Mouse (Mus musculus) fat pad, adult 2 months (tissue): ENCODE results near the gene Babam2.
A peak's percentile ranks its signal among the peaks of the same experiment; 100 is the strongest.

ENCODE experiments used
- DNase-seq: peaks from one replicate; pipeline ENCODE4 v3.0.0-alpha.2; 2011; ENCODE audit warnings: low read depth, low spot score; ENCODE audit errors: extremely low read depth

Gene Babam2

DNA sequence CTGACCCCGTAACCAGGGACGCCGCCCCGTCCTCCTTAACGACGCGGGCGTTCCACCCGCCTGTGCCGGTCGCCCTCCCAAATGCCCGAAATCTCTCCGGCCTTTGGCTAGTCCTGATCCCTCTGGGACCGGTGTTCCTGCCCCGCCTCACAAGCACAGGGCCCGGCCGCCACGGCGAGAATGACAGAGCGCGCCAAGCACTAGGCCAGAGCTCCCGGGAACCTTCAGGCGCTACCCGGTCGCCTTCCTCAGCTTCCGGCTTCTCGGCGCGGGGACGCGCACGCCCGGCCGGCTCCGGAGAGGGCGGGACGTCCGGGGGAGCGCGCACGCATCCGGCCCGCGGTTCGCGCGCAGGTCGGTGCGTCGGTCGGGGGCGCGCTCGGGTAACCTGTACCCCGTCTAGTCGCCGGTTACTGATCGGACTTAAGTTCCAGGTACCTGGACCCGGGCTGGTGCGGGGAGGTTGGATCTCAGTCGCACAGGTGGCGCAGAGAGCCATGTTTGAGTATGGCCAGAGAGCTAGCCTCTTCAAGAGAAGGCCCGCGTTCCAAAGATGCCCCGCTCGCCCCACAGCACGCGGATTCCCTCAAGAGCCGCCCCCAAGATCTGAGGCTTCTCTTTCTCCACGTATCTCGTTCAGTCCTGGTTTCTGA lies at the start of gene Babam2:
TSS of gene Babam2 (plus strand) at position 41 of the 653 bp plus-strand sequence.
- no peak for DNase-seq

DNA sequence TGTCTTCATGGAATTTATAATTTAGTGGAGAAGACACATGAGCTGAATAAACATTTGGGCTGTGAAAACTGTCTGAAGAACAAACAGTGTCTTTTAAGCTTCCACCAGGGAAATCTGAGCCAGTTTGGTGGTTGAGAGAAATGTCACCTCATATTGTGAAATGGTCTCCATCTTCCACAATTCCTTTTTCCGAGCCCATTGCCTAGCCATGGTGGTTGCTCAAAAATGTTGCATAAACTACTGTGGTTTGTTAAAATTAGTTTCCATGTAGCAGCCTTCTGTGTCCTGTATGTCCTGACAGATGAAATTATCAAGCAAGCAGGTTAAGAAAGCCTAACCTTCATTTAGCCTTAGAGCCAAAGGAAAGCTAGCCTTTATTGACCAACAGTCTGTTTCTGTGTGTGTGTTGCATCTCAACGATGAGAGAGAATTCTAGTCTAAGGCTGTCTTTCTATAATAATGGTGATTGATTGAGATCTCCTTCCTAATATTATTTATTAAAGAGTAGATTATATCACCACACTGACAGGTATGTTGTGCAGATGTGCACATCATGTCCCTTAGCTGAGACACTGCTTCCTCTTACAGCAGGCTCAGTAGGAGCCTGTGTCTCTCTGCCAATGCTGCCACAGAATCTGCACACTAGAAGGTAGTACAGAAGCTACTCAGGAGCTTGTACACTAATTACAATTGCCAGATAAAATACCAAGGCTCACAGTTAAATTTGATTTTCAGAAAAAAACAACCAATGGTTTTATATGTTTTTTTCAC lies 46.8 kb upstream of the Babam2 start:
- no peak for DNase-seq

DNA sequence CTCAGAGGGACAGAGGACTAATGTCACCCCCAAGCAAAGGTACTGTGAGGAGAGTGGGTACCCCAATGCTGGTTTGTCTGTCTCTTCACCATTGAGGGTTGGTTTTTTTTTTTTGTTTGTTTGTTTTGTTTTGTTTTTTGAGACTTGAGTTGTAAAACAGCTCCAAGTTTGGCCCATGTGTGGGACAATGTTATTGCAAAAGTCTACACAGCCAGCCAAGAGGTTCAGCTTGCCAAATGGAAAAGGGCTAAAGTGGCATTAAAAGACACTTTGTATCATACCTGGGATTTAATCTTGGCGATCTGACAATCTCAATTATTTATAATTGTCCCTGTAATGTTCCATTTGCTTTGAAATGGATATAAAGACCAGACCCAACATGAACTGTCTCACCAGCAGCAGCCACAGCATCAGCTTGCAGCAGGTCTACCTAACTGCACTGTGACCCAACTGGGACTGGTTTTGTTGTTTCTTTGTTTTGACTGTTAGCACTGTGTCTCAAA lies 41.7 kb upstream of the Babam2 start:
- peak; percentile 91 for DNase-seq

DNA sequence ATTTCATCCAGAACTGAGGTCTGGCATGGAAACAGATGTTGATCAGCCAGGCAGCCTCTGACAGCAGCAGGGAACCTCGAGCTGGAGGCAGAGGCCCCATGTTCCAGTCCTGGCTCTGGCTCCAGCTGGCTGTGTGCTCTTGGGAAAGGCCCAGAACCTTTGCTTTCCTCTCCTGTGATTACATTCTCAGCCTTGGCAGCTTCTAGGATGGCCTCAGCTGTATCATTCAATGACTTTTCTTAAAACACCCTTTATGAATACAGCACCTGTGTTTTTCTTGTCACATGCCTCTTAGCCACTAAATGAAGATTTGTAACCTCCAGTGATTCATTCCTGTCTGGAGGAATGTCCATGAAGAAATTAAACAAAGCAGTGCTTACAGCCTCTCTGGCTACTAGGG lies 31.3 kb upstream of the Babam2 start:
- no peak for DNase-seq

DNA sequence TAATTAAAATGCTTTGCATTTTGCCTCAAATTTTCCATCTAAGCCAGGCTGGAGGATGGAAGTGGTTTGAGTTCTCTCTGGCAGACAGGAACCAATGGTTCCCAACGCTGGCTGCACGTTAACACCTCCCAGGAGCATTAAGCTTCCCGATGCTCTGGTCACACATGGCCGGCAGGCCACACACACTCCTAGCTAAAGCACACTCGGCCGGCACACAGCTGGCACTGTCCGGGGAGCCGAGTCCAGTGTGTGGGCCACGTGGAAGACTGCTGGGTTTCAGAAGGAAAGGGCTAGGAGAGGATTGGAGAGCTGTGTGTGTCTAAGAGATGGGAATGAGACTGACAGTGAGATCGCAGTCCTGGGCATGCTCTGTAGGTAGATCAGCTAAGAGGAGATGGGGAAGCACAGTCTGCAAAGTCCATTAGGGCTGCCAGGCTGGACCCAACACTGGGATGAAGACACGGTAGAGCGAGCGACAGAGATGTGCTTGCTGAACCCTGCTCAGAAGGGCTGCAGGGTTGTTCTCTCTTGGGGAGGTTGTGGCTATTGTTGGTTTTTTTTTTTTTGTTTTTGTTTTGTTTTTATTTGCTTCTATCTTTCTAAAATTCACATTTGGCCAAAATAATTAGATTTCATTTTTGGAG lies 29.0 kb upstream of the Babam2 start:
- no peak for DNase-seq

DNA sequence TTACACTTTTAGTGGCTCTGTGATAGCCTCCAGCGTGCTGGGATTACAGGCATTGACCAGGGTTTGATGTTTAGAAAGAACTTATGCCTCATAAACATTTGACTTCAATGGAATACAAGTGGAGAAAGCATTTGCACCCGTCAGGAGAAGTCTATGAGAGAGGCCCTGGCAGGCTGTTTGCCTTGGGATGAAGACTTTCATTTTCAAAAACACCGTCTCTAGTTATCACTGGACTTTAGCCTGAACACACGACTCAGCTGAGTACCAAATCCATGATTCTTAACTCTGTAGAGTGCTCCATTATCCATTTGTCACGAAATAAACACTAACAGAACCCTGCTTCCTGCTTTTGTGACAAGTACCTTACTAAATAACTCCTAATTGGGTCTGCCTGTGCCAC lies 27.5 kb upstream of the Babam2 start:
- no peak for DNase-seq

DNA sequence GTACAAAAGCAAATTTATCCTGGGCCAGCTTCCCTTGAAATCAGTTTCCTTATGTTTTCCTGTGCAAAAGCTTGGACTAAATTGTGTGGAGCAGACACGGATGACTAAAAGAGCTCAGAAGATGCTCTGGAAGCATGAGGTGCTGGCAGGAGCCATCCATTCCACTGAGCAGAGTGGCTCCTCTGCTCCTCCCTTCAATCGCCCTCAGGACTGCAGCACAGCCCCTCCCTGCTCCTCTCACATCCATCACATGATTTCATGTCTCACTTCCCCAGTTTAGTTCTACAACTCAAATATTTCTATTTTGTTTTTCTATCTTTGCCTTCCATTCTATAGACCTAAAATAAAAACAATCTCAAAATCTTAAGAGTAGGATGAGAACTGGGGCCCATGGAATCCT lies 26.3 kb upstream of the Babam2 start:
- DNase-seq = no peak

DNA sequence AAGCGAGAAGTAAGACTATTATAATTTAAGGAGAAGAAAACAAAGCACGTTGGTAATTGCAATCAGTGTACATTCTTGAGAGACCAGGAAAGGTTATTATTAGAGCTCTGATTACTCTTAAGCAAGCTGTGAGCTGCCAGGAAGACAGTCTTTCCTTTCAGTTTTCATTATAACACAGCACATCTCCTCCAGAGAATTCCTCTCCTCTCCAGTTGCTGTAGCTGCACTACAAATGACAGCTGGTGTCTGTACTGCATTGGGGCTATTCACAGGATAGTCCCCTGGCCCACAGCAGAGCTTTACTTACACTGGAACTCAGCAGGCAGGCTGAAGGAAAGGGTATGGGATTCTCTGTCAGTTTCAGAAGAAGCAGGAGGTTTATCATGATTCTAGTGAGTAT lies 24.1 kb upstream of the Babam2 start:
- DNase-seq = no peak

DNA sequence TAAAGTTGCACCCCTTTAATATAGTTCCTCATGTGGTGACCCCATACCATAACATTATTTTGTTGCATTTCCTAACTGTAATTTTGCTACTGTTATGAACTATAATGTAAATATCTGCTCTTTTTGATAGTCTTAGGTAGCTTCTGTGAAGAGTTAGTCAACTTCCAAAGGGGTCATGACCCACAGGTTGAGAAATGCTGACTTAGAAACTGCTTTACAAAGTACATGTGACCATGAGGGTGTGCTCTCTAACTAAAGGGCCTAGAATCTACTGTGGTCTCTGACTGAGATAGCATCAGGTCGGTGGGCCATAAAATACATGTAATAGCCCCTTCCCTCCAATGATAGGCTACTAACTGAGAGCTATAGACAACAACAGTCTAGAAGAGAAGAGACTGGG lies 19.5 kb upstream of the Babam2 start:
- DNase-seq = no peak

DNA sequence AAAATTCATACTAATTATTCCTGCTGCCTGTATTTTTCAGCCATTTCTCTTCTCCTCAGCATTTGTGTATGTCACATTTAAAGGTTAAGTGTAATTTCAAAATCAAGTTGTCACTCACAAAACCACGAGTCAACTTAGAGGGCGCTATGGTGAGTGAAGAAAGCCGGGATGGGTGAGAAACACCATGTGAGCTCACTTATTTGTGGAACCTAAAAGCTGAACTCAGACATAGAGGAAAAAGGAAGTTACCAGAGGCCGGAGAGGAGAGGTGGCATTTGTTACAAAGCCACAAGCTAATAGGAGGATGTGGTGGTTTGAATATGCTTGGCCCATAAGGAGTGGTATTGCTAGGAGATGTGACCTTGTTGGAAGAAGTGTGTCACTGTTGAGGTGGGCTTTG lies 17.3 kb upstream of the Babam2 start:
- no peak for DNase-seq

DNA sequence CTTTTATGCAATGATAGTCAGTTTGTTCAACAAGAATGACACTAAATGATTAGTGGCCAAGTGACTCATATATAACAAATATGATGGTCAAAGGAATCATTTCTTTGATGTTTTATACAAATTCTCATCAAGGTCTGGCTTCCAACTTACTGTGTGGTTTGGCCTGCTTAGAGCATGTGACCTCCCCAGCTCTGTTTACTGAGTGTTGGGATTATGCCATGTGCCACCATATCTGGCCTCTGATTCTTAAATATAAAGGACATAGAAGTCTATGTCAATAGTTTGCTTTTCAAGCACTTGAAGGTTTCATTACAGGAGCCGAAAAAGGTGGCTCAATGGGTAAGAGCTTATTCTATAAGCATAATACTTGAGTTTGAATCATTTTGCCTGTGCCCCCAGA lies 15.2 kb upstream of the Babam2 start:
- DNase-seq = no peak

DNA sequence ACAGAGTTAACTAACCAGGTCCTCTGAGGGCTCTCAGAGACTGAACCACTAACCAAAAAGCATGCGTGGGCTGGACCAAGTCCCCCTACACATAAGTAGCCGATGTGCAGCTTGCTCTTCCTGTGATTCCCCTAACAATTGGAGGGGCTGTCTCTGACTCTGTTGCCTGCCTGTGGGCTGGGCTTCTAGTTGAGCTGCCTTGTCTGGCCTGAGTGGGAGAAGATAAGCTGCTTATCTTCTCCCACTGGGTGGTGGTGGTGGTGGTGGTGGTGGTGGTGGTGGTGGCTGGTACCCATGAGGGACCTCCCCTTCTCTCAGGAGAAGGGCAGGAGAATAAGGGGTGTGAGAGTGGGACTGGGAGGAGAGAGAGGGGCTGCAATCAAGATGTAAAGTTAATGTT lies 11.4 kb upstream of the Babam2 start:
- no peak for DNase-seq

DNA sequence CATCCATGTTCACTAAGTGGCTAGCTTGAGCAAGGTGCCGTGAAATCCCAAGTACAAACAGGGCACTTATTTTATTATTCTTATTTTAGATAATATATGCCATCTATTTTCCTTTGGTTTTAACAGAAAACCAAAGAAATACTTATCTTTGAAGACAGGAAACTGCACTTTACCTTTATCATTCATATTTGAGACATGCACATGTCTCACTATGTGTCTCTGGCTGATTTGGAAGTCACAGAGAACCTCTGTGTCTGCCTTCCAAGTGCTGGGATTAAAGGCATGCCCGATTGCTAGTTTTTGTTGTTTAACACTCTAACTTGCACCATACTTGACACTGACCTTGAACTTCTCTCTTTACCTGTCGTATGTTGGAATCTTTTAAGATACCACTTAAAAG lies 9.5 kb upstream of the Babam2 start:
- no peak for DNase-seq

DNA sequence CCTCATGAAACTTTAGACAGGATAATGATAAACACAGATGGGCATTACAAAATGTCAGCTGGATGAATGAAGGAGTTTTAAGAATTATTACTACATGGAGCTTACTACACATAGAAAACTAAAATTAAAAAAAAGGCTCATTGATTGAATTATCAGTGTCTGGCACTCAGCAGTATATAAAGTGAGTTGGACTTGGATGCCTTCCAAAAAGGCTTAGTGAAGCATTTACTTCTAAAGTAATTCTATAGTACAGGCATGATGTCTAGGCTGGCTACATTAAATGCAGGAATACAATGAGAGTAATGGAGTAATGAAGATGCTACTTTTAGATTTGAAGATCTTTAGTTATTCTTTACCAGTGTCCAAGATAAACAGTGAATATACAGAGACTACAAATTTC lies 4.3 kb upstream of the Babam2 start:
- no peak for DNase-seq

DNA sequence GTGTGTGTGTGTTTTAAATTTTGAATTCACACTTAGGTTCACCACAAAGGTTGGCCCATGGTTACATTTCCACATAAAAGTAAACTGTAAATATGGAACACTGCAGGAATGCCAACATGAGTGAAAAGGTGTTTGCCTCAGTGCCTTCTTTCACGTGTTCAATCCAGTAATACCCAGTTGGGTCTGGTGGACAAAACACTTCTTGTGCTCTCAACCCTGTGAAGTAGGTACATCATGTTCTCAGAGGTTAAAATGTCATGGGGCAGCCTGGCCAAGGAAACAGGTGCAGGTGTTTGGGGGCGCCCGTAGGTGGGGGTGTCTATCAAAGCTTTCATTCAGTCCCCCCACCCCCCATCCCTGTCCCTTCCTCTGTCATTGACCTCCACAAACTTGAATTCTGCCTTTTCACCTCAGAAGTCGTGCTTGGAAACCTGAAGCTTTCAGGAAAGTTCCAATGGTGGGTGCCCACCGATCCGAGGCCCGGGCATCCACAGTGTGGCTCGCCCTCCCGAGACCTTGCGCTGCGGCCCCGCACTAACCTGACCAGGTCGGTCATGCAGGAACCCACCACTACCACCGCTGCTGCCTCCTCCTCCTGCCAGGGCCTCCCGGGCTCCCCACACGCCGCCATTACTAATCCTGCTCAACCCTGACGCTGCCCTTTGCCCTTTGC lies 377 bp upstream of the Babam2 start, which contains the start of gene Rbks:
TSS of gene Rbks (minus strand) at position 657 of the 673 bp plus-strand sequence.
- no peak for DNase-seq

DNA sequence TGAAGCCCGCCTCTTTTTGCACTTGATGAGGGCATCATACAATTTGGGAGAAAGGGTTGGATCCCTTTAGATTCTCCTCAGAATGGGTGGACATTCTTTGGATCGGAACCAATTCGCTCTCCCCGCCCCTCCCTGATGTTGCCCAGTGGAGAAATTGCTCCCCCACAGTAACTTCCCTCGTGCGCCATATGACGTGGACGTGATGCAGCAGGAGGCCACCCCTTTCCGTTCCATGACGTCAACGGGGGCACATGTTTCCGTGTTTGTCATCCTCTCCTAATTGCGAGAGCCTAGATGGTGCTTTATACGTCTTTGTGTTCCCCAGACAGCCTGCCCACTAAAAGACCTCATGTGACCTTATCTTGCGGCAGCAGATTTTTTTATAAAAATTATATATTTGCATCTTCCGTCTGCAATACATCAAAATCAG lies 828 bp downstream of the Babam2 start:
- DNase-seq = no peak

DNA sequence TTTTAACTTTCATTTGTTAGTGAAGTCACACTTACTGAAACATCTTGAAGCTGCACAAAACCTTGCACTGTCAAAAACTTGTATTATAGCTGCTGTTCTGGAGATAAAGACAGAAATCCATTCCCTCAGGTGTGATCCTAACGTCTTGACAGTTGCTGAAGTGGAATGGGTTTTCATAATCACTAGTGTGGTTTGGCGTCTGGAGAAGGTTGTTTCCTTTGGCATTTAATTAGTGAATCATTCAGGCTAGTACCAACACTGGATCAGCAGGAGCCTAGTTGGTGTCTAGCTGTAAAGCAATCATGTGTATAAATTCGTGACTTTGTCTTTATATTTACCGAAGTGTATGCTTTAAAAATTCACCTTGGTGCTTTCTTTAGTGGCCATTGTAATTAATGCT lies 1.4 kb downstream of the Babam2 start:
- peak; percentile 45 for DNase-seq

DNA sequence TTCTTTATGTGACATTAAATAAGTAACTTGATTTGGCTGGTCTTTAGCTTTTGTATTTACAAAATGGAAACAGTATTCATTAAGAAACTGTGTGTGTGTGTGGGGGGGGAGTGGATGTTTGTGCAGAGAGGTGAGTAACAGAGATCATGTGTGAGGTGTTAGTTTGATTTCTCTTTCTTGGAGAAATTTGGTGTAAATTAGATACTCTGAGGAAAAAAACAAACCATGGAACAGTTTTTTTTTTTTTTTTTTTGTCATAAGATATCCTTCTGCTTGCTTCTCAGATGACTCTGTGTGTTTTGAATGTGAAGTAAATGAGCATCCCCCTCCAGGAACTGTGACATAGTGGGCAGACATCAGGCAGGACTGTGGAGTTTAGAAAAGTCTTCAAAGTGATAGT lies 1.9 kb downstream of the Babam2 start:
- DNase-seq = no peak

DNA sequence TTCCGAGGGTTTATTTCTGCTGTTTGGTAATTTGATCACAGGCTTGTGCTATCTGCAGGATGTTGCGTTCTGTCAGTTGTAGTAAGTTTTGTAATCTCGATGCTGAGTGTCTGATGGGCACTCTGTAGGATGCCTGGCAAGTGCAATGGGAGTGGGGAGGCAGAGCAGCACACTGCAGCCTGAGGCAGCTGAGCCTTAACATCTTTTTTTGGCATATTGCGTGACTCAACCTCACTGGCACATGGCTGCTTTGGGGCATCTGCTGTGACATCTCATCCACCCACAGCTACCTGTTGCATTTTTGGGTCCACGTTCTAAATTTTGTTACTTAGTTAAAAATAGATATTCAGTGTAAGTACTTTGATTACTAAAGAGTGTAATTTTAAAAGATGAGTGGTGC lies 7.5 kb downstream of the Babam2 start:
- DNase-seq = no peak

DNA sequence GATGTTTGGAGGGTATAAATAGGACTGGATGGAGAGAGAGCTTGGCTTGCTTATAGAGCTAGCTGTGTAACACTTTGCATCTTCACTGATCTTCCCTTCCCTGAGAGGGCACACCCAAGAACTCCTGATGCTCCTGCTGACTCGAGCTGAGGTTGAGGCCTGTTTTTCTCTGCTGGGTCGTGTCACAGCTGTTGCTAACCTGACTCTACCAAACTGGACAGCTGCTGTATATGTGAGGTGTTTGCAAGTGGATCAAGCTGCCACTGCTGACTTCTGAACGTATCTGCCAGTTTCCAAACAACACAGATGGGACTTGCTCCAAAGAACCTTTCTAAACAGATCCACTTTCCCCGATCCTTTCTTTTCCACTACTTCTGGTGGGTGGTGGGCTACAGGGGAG lies 9.3 kb downstream of the Babam2 start:
- no peak for DNase-seq

DNA sequence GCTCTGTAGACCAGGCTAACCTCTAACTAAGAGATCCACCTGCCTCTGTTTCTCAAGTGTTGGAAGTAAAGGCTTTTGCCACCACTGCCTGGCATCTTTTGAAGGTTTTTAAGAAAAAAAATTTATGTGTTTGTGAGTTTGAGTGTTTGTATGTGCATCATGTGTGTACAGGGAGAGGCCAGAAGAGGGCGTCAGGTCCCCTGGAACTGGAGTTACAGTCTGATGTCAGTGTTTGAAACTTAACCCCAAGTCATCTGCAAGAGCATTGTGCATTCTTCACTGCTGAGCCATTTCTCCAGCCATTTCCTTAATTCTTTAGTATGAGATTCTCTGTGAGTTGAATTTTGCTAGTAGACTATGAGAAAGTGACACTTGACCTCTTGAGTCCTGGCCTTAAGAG lies 11.9 kb downstream of the Babam2 start:
- DNase-seq = no peak
